Mouse (Mus musculus): ENCODE measurements at regions not wholly inside any gene's neighbourhood (a gene's known extent, or its start where the extent isn't known, plus 50 kb on each side); places are given as distances from the start of the nearest gene placed in this dataset.
A peak's percentile ranks its signal among the peaks of the same experiment; 100 is the strongest.

DNA sequence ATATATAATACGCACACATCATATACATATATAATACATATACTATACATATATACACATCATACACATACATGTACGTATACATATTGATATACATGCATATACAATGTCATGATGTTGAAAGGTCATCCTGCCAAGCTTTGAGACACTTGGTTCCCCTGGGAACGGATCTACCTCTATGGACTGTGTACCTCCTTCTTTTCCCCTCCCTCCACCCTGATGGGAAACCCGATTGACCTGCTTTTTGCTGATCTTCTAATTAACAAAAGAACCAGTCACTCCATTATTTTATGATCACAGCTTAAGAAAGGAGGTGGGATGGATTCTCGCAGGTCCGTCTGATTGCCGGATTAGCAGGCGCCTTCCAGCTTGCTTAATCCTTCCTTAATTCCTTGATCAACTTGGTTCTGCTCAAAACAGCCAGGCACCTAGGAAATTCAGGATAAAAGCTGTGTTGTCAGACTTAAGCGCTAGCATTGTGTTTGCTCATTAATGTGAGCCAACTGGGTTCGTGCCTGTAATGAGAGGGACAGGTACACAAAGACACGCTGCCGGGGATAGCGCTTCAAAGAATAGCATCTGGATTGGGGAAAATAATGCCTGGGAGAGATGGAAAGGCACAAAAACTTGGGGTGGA, 189.3 kb upstream of the Lrfn2 start:
- no peak overlapping the region for H3K4me2 ChIP-seq
- no peaks in the 10 kb centered on the region for H3K36me3 ChIP-seq
- H3K27ac ChIP-seq: no peak overlapping the region
- 0 out of 2 replicates have a peak, but pooled peaks cover 2% of the 10 kb centered on the region for H3K4me1 ChIP-seq
- no peak overlapping the region for H3K4me3 ChIP-seq (replicated peaks)
- WGBS: 92% methylated on average over 13 of the region's 13 CpGs
- 0 out of 2 replicates have a peak, but pooled peaks cover 3% of the 10 kb centered on the region for H3K9me3 ChIP-seq (replicated peaks)
- no peaks in the 10 kb centered on the region for H3K27me3 ChIP-seq
- ATAC-seq (replicated peaks; ENCODE audit: low FRiP score): no peak
- no peak overlapping the region for H3K9ac ChIP-seq

DNA sequence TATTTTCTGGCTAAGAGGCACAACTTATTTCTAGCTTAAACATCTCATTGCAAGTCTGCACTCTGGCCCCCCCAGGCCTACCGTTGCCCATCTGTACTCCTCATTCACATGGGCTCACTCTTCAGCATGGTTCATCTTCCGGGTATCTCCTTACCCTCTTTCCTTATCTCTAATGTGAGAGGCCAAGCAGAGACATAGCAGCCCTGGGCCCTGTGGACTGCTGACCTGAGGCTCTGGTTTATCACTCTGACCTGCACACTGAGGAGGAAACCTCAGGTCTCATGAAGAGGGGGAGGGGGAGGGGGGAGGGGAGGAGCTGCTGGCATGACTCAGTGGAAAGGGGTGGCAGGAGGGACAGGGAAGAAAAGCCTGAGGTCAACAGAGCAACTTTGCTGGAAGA, 162.1 kb upstream of the Lrfn2 start:
- H3K27me3 ChIP-seq: no peaks in the 10 kb centered on the region
- ATAC-seq (replicated peaks; ENCODE audit: low FRiP score): no peak

DNA sequence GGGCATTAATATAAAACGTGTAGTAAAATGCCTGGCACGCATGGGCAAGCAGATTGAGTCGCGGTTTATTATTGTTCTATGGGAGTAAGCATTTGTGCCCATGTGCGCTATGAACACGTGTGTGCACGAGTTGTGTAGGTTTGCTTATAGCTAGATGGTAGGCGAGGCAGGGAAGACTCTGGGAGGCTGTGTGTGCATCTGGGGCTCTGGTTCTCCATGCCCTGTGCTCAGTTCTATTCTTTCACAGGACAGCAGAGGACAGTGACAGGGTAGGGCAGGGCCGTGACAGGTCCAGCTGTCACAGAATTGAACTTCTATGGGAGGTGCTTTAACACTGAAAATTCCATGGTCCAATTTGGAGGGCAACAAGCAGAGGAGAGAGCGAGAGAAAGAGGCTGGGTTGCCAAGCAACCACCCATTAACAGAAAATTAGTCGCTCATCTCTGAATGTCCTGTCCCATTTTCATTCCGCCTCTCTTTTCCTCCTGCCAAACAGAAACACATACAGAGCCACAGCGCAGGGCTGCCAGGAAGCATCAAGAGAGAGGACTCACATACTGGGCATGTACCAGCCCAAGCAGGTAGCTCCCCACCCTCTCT, 160.4 kb upstream of the Lrfn2 start:
- Histone ChIP-seq H3K4me1 (peaks cover 11% of the 10 kb centered on the region; the same call in 1 of the 2 replicates), H3K27me3 (no peaks in the 10 kb centered on the region), H3K9ac (no peak overlapping the region), H3K9me3 (replicated peaks) (no peaks in the 10 kb centered on the region), H3K4me3 (replicated peaks) (no peak overlapping the region), H3K36me3 (no peaks in the 10 kb centered on the region), H3K4me2 (no peak overlapping the region), H3K27ac (no peak overlapping the region)
- no peak for ATAC-seq (replicated peaks; ENCODE audit: low FRiP score)
- WGBS: 88% methylated on average over 13 of the region's 13 CpGs

More for the DNA sequence above, 162.1 kb upstream of the Lrfn2 start:
- Histone ChIP-seq H3K4me1 (peaks cover 11% of the 10 kb centered on the region; the same call in 1 of the 2 replicates), H3K4me2 (no peak overlapping the region), H3K27ac (no peak overlapping the region), H3K4me3 (replicated peaks) (no peak overlapping the region), H3K9ac (no peak overlapping the region), H3K36me3 (no peaks in the 10 kb centered on the region), H3K9me3 (replicated peaks) (no peaks in the 10 kb centered on the region)
- WGBS: 88% methylated on average over 2 of the region's 2 CpGs

GRCm38 (mm10) chr17:48774172-48774890, 157.8 kb upstream of the Lrfn2 start:
- no peak overlapping the region for H3K4me3 ChIP-seq (replicated peaks)
- no peaks in the 10 kb centered on the region for H3K36me3 ChIP-seq
- H3K4me1 ChIP-seq: peaks cover 11% of the 10 kb centered on the region; the same call in 1 of the 2 replicates
- WGBS: 47% methylated on average over 15 of the region's 15 CpGs
- H3K4me2 ChIP-seq: no peak overlapping the region
- ATAC-seq (replicated peaks; ENCODE audit: low FRiP score): peak; percentile 54; the same call in 1 of the 2 replicates
- H3K9ac ChIP-seq: no peak overlapping the region
- no peak overlapping the region for H3K27ac ChIP-seq
- H3K27me3 ChIP-seq: no peaks in the 10 kb centered on the region
- no peaks in the 10 kb centered on the region for H3K9me3 ChIP-seq (replicated peaks)

- Histone ChIP-seq H3K4me1 (peaks cover 11% of the 10 kb centered on the region; the same call in 1 of the 2 replicates), H3K27ac (no peak overlapping the region), H3K9me3 (replicated peaks) (no peaks in the 10 kb centered on the region), H3K36me3 (no peaks in the 10 kb centered on the region), H3K9ac (no peak overlapping the region), H3K4me3 (replicated peaks) (no peak overlapping the region), H3K27me3 (no peaks in the 10 kb centered on the region), H3K4me2 (no peak overlapping the region)
- 70% methylated on average over 5 of the region's 5 CpGs for WGBS
- no peak for ATAC-seq (replicated peaks; ENCODE audit: low FRiP score)
Measured at GRCm38 (mm10) chr17:48775479-48775878, 156.7 kb upstream of the Lrfn2 start.

DNA sequence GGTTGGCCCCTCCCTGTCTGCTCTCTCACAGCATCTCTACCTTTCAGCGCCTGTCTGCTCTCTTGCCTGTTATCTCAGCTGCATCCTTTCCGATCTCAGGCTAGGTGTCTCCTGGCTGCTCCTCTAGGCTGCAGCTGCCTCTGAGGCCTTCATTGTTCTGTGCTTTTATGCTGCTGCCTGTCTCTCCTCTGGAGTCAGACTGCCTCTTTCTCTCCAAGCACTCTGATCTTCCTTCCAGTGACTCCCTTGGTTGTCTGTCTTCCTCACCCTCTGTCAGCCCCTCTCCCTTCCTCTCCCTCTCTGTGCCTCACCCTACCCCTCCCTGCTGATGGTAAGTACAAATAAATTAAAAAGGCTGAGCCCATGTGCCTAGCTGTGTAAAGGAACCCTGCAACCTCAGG, 155.7 kb upstream of the Lrfn2 start:
- Histone ChIP-seq H3K4me1 (peaks cover 11% of the 10 kb centered on the region; the same call in 1 of the 2 replicates), H3K4me3 (replicated peaks) (no peak overlapping the region), H3K27me3 (no peaks in the 10 kb centered on the region), H3K36me3 (no peaks in the 10 kb centered on the region), H3K4me2 (no peak overlapping the region), H3K27ac (no peak overlapping the region), H3K9me3 (replicated peaks) (no peaks in the 10 kb centered on the region), H3K9ac (no peak overlapping the region)
- ATAC-seq (replicated peaks; ENCODE audit: low FRiP score): no peak
- 21% methylated on average over 2 of the region's 2 CpGs for WGBS

DNA sequence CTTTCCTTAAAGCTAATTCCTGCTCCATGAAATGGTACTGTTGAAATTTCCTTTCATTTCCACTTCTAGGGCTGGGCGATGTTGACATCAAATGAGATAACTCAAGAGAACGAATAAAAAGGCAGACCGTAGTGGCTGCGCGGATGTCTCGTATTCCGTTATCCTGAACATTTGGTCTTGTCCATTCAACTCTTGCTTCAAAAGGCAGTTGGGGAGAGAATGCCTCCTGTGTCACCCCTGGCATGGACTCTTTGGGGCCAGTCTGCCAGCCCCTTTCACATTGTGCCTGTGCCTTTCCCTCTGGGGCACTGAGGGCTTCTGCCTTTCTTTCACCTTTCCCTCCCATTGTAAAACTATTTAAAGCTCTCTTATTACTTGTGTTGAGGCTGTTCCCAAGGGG, 152.0 kb upstream of the Lrfn2 start:
- Histone ChIP-seq H3K36me3 (no peaks in the 10 kb centered on the region), H3K9ac (no peak overlapping the region), H3K4me2 (no peak overlapping the region), H3K9me3 (replicated peaks) (no peaks in the 10 kb centered on the region), H3K4me3 (replicated peaks) (no peak overlapping the region), H3K27me3 (no peaks in the 10 kb centered on the region), H3K4me1 (no peaks in the 10 kb centered on the region), H3K27ac (no peak overlapping the region)
- WGBS: 92% methylated on average over 7 of the region's 7 CpGs
- ATAC-seq (replicated peaks; ENCODE audit: low FRiP score): no peak

DNA sequence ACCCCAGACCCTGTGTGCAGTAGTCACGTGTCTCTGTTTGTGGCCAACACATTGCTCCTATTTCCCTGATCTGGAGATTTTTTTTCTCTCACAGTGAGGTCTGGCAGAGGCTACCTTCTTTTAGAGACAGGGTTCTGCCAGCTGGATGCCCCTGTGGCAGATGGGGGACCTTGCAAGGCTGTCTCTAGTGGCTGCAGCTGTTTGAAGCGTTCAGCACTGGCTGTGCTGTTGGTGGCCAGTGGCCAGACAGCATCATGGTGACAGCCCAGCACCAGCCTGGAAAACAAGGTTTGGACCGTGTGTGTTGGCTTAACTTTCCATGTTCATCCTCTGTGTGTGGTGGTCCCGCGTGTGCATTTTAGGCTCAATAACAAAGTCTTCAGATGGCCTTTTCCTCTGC, 147.8 kb upstream of the Lrfn2 start:
- H3K27ac ChIP-seq: no peak overlapping the region
- H3K36me3 ChIP-seq: no peaks in the 10 kb centered on the region
- H3K9me3 ChIP-seq (replicated peaks): no peaks in the 10 kb centered on the region
- H3K4me2 ChIP-seq: no peak overlapping the region
- no peaks in the 10 kb centered on the region for H3K27me3 ChIP-seq
- no peak overlapping the region for H3K9ac ChIP-seq
- WGBS: 73% methylated on average over 5 of the region's 5 CpGs
- no peak for ATAC-seq (replicated peaks; ENCODE audit: low FRiP score)
- no peak overlapping the region for H3K4me3 ChIP-seq (replicated peaks)
- H3K4me1 ChIP-seq: no peaks in the 10 kb centered on the region

DNA sequence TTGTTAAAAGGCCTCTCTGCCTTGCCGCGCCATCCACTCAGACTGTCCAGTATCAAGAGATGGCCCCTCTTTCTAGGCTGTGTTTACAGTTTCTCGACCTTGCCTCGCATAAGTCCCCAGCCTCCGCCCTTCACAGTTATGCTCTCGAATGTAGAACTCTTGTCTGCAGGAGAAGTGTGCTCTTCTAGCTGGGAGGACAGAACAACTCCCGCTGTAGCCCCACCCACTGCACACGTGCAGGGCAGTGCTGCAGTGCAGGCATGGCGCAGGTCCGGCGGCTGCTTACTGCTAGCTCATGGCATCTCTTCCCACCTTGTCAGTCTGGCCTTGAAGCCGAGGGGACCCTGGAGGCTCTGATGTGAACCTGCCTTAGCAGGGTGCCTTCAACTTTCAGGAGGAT, 145.7 kb upstream of the Lrfn2 start:
- Histone ChIP-seq H3K9ac (no peak overlapping the region), H3K9me3 (replicated peaks) (no peaks in the 10 kb centered on the region), H3K27ac (no peak overlapping the region), H3K4me2 (no peak overlapping the region), H3K36me3 (no peaks in the 10 kb centered on the region), H3K4me3 (replicated peaks) (no peak overlapping the region), H3K4me1 (no peaks in the 10 kb centered on the region), H3K27me3 (no peaks in the 10 kb centered on the region)
- WGBS: 85% methylated on average over 12 of the region's 12 CpGs
- no peak for ATAC-seq (replicated peaks; ENCODE audit: low FRiP score)

- no peak for ATAC-seq (replicated peaks; ENCODE audit: low FRiP score)
- Histone ChIP-seq H3K9ac (no peak overlapping the region), H3K4me3 (replicated peaks) (no peak overlapping the region), H3K4me2 (no peak overlapping the region), H3K36me3 (no peaks in the 10 kb centered on the region), H3K27me3 (no peaks in the 10 kb centered on the region), H3K9me3 (replicated peaks) (no peaks in the 10 kb centered on the region), H3K27ac (no peak overlapping the region), H3K4me1 (no peaks in the 10 kb centered on the region)
- WGBS: 91% methylated on average over 7 of the region's 7 CpGs
Measured at GRCm38 (mm10) chr17:48789846-48790245, 142.3 kb upstream of the Lrfn2 start.

DNA sequence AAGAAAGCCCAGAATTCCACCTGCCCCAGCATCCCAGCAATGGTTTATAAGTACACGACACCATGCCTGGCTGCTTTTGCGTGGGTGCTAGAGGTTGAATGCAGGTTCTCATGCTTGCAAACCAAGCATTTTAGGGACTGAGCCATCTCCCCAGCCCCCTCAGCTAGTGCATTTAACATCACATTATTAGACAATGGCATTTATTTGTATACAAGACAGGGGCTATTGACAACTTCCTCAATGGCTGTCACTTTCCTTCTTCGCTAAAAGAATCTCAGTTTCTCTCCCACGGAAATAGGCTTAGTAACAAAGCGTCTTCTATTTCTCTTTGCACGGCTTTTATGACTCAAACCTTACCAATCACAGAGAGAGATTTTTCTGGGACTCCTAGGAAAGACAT, 141.7 kb upstream of the Lrfn2 start:
- Histone ChIP-seq H3K4me3 (replicated peaks) (no peak overlapping the region), H3K4me1 (no peaks in the 10 kb centered on the region), H3K27me3 (no peaks in the 10 kb centered on the region), H3K27ac (no peak overlapping the region), H3K9me3 (replicated peaks) (no peaks in the 10 kb centered on the region), H3K4me2 (no peak overlapping the region), H3K36me3 (no peaks in the 10 kb centered on the region), H3K9ac (no peak overlapping the region)
- no peak for ATAC-seq (replicated peaks; ENCODE audit: low FRiP score)
- 82% methylated on average over 6 of the region's 6 CpGs for WGBS

DNA sequence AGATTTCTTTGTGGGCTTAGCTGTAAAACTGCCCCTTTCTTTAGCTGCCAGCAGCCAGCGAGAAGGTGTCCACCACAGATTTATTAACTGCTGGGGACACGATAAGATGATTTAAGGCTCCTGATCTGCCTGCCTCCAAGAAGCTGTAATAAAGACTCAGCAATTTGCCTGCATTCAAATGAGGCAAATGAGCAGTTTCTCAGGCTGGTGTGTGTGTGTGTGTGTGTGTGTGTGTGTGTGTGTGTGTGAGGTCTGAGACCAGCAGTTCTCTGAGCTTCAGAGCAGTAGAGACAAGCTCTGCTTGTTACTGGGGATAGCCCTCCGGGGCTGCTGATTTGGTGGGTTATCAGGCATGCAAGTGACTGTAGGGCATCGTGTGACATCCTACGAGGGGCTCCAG, 139.2 kb upstream of the Lrfn2 start:
- H3K9ac ChIP-seq: no peak overlapping the region

More for the DNA sequence above, 139.2 kb upstream of the Lrfn2 start:
- Histone ChIP-seq H3K4me2 (no peak overlapping the region), H3K36me3 (no peaks in the 10 kb centered on the region), H3K9me3 (replicated peaks) (no peaks in the 10 kb centered on the region), H3K4me3 (replicated peaks) (no peak overlapping the region), H3K27me3 (no peaks in the 10 kb centered on the region), H3K27ac (no peak overlapping the region), H3K4me1 (no peaks in the 10 kb centered on the region)
- 23% methylated on average over 5 of the region's 5 CpGs for WGBS
- ATAC-seq (replicated peaks; ENCODE audit: low FRiP score): no peak
